Mouse (Mus musculus): ENCODE results near the gene Snph. TPM values are rescaled to one million over a fixed set of nuclear protein-coding genes. Genes with fewer than 3 reads are reported as not detected.

The Snph gene
- 119 and 131 TPM in 2 replicates for polyA plus RNA-seq (2012; rRNA removed)

DNA sequence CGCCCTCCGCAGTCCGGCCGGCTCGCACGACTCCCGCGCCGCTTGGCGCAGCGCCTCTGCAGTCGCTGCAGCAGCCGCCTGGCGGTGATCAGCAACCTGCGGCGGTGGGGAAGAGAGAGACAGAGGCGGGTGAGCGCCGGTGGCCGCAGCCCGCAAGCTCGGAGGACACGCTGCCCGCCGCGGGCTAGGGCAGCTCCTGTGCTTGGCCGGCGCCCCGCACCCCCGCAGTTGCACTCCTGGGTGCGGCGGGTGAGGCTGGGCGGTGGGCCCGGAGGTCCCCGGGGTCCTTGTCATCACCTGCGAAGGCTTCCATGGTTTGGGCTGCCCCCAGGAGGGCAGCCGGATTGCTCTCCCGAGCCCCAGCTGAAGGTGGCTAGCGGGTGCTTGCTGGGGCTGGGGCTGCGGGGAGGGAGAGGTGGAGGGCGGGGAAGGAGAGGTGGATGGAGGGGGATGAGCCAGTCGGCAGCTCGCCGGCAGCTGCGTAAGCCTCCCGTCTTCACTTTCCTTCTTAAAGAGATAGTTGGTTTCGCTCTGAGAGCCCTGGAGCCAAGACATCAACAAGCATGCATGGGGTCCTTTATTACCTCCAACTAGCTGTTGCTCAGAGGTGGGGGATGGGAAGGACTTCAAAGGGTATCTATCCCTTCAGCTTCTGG lies at the start of gene Snph:
Snph (minus strand) TSS at position 435 of the 656 bp plus-strand sequence.
- H3K4me3 ChIP-seq (replicated peaks; ENCODE audit: insufficient read depth, low read depth, low read length) = peak within 1 kb of the TSS; percentile 69
- under 1% methylated on average over 46 of the region's 47 CpGs for WGBS
- TF ChIP-seq POLR2A (IDR thresholded peaks at IDR 0.05; ENCODE audit: borderline replicate concordance, insufficient read depth, low read length) (peak; percentile 27; the same call in 1 of the 2 replicates), CTCF (IDR thresholded peaks at IDR 0.05; ENCODE audit: borderline replicate concordance, insufficient read depth, low read depth, low read length) (peak; percentile 24)
- H3K4me1 ChIP-seq (ENCODE audit: control insufficient read depth, insufficient read depth, low read length) = peaks cover 7% of the 10 kb centered on the region
- H3K27me3 ChIP-seq (ENCODE audit: control insufficient read depth, insufficient read depth, low read length) = no peaks in the 10 kb centered on the region
- peak; percentile 84 for DNase-seq
- H3K27ac ChIP-seq (ENCODE audit: insufficient read depth, low read length) = peak within 1 kb of the TSS; percentile 76

DNA sequence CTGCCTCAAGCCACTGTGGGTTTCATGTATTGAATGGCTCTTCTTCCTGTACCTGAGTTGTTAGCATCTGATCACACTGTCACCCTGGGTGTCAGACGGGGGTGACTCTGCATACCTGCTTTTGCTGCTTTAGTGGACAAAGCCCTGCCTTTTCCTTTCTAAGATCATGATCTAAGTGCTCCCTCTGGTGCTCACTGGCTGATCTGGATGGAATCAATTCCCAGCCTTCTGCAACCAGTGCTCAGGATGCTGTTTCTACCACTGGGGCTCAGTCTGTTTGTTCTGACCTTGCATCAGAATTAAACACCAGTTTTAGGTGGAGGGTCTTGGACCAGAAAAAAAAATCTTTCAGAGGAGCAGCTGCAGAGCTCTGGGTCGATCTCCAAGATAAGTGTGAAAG lies 43.8 kb upstream of the Snph start:
- Histone ChIP-seq H3K27ac (ENCODE audit: insufficient read depth, low read length) (no peak overlapping the region), H3K4me3 (replicated peaks; ENCODE audit: insufficient read depth, low read depth, low read length) (no peak overlapping the region), H3K4me1 (ENCODE audit: control insufficient read depth, insufficient read depth, low read length) (no peaks in the 10 kb centered on the region), H3K27me3 (ENCODE audit: control insufficient read depth, insufficient read depth, low read length) (no peaks in the 10 kb centered on the region)
- peak; percentile 29 to 30 for DNase-seq
- TF ChIP-seq POLR2A (IDR thresholded peaks at IDR 0.05; ENCODE audit: borderline replicate concordance, insufficient read depth, low read length) (no peak), CTCF (IDR thresholded peaks at IDR 0.05; ENCODE audit: borderline replicate concordance, insufficient read depth, low read depth, low read length) (peak; percentile 27; the same call in 1 of the 2 replicates)
- 41% methylated on average over 2 of the region's 2 CpGs for WGBS

- 3% methylated on average over 1 of the region's 1 CpGs for WGBS
- Histone ChIP-seq H3K4me3 (replicated peaks; ENCODE audit: insufficient read depth, low read depth, low read length) (no peak overlapping the region), H3K27ac (ENCODE audit: insufficient read depth, low read length) (no peak overlapping the region), H3K4me1 (ENCODE audit: control insufficient read depth, insufficient read depth, low read length) (no peaks in the 10 kb centered on the region), H3K27me3 (ENCODE audit: control insufficient read depth, insufficient read depth, low read length) (no peaks in the 10 kb centered on the region)
- no peak for TF ChIP-seq CTCF (IDR thresholded peaks at IDR 0.05; ENCODE audit: borderline replicate concordance, insufficient read depth, low read depth, low read length)
- no peak for TF ChIP-seq POLR2A (IDR thresholded peaks at IDR 0.05; ENCODE audit: borderline replicate concordance, insufficient read depth, low read length)
- DNase-seq = peak in 1 of 2 experiments; percentile 17
These were observed 38.6 kb upstream of the Snph start for GRCm38 (mm10) chr2:151670968-151671329.

DNA sequence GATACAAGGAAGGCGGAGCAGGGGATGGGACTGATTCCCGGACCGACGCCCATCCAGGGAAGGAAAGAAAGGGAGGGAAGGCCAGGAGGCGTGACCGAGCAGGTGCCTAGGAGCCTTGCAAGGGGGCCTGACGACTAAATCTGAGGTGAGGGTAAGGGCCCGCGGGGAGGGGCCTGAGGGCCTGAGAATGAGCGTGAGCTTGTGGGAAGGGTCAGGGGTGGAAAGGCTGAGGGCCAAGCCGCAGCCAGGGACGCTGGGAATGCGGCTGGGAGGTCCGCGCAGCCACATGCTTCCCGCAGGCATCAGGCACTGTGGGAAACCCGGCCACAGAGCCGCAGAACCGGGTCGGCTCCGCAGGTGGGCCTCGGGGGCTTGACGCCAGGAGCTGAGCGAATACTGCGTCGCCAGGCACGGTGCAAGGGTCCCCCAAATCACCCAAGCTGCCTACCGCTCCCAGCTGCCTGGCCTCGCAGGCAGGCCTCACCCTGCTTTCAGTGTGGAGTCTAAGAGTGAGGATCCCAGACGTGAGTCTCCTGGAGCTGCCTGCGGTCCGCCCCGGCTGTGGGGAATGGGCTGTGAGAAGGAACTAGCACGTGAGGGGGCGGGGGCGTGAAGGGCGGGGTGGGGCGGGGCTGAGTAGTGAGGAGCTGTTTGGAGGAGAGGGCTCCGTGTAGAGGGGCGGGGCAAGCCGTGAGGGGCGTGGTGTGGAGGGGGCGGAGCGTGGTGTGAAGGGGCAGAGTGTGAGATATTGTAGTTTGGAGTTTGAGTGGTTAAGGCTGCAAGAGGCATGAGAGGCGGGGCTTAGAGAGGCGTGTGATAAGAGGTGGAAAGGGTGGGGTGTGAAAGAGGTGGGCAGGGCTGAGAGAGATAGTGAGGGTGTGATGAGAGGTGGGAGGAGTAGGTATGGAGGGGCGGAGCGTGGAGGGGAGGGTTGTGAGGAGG lies 37.9 kb upstream of the Snph start:
- no peaks in the 10 kb centered on the region for H3K27me3 ChIP-seq (ENCODE audit: control insufficient read depth, insufficient read depth, low read length)
- no peak for TF ChIP-seq CTCF (IDR thresholded peaks at IDR 0.05; ENCODE audit: borderline replicate concordance, insufficient read depth, low read depth, low read length)
- no peak for TF ChIP-seq POLR2A (IDR thresholded peaks at IDR 0.05; ENCODE audit: borderline replicate concordance, insufficient read depth, low read length)
- no peak overlapping the region for H3K4me3 ChIP-seq (replicated peaks; ENCODE audit: insufficient read depth, low read depth, low read length)
- no peak for DNase-seq
- no peak overlapping the region for H3K27ac ChIP-seq (ENCODE audit: insufficient read depth, low read length)
- 33% methylated on average over 48 of the region's 48 CpGs for WGBS
- no peaks in the 10 kb centered on the region for H3K4me1 ChIP-seq (ENCODE audit: control insufficient read depth, insufficient read depth, low read length)

DNA sequence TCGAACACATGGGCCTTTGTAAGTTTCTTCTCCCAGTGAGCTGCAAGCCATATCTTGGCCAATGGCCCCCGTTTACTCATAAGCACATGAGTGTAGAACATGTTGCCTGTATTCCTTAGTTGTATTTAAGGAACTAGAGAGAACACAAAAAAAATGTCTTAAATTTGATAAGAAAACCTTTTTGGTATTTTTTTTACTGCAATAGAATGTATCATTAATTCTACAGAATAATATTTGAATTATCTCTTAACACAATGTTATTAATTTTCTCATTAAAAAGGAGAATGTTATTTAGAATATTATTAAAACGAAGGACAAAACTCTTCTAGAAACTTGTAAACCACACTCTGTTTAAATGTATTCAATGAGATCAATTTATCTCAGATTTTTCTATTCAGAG lies 36.0 kb upstream of the Snph start, which contains the start of gene Rad21l:
Rad21l (minus strand) TSS at position 101 of the 400 bp plus-strand sequence.
- Histone ChIP-seq H3K4me1 (ENCODE audit: control insufficient read depth, insufficient read depth, low read length) (no peaks in the 10 kb centered on the region), H3K27me3 (ENCODE audit: control insufficient read depth, insufficient read depth, low read length) (no peaks in the 10 kb centered on the region), H3K27ac (ENCODE audit: insufficient read depth, low read length) (no peak within 1 kb of the TSS), H3K4me3 (replicated peaks; ENCODE audit: insufficient read depth, low read depth, low read length) (no peak within 1 kb of the TSS)
- no peak for DNase-seq
- WGBS = 76% methylated on average over 3 of the region's 3 CpGs
- TF ChIP-seq POLR2A (IDR thresholded peaks at IDR 0.05; ENCODE audit: borderline replicate concordance, insufficient read depth, low read length) (no peak), CTCF (IDR thresholded peaks at IDR 0.05; ENCODE audit: borderline replicate concordance, insufficient read depth, low read depth, low read length) (no peak)

- no peak for DNase-seq
- WGBS = 77% methylated on average over 1 of the region's 1 CpGs
- no peak overlapping the region for H3K27ac ChIP-seq (ENCODE audit: insufficient read depth, low read length)
These were observed 19.7 kb upstream of the Snph start for GRCm38 (mm10) chr2:151652053-151652452.

GRCm38 (mm10) chr2:151636015-151636402 lies 3.6 kb upstream of the Snph start:
- WGBS = 80% methylated on average over 2 of the region's 2 CpGs
- no peaks in the 10 kb centered on the region for H3K27me3 ChIP-seq (ENCODE audit: control insufficient read depth, insufficient read depth, low read length)
- no peak overlapping the region for H3K27ac ChIP-seq (ENCODE audit: insufficient read depth, low read length)
- H3K4me1 ChIP-seq (ENCODE audit: control insufficient read depth, insufficient read depth, low read length) = no peaks in the 10 kb centered on the region
- DNase-seq = no peak
- TF ChIP-seq CTCF (IDR thresholded peaks at IDR 0.05; ENCODE audit: borderline replicate concordance, insufficient read depth, low read depth, low read length) (no peak), POLR2A (IDR thresholded peaks at IDR 0.05; ENCODE audit: borderline replicate concordance, insufficient read depth, low read length) (no peak)
- H3K4me3 ChIP-seq (replicated peaks; ENCODE audit: insufficient read depth, low read depth, low read length) = no peak overlapping the region

More at GRCm38 (mm10) chr2:151652053-151652452, 19.7 kb upstream of the Snph start:
- Histone ChIP-seq H3K27me3 (ENCODE audit: control insufficient read depth, insufficient read depth, low read length) (no peaks in the 10 kb centered on the region), H3K4me1 (ENCODE audit: control insufficient read depth, insufficient read depth, low read length) (no peaks in the 10 kb centered on the region), H3K4me3 (replicated peaks; ENCODE audit: insufficient read depth, low read depth, low read length) (no peak overlapping the region)
- TF ChIP-seq CTCF (IDR thresholded peaks at IDR 0.05; ENCODE audit: borderline replicate concordance, insufficient read depth, low read depth, low read length) = no peak
- no peak for TF ChIP-seq POLR2A (IDR thresholded peaks at IDR 0.05; ENCODE audit: borderline replicate concordance, insufficient read depth, low read length)
